Mouse (Mus musculus) embryonic fibroblast, embryonic 13.5 days (primary cell): ENCODE measurements around the gene Clec18a.

ENCODE experiments used
- CTCF ChIP-seq: IDR thresholded peaks from 2 replicates; pipeline ENCODE4 v1.5.1; 2011; ENCODE audit warnings: mild to moderate bottlenecking, control low read depth, low read length, moderate library complexity, borderline replicate concordance; ENCODE audit not compliant: insufficient read depth
- POLR2A ChIP-seq: IDR thresholded peaks from 2 replicates; pipeline ENCODE4 v1.6.1; 2011; ENCODE audit warnings: low read depth, mild to moderate bottlenecking, control low read depth, low read length, moderate library complexity

DNA sequence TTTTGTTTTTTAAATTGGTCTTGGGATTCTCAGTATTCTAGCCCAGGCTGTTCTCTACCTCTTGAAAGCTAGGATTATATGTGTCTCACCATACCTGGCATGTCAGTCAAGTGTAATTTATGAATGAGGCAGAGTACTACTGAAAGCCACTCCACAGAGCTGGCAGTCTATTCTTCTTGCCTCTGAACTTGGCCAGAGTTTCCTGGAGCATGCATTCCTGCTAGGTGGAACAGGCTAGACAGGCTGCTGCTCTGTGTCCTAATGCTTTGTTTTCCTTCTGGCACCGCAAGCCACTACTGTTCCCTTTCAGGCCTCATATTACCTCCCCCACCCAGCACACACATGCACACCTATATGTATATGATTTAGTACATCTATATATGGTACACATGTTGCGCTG lies 38.5 kb upstream of the Clec18a start:
- TF ChIP-seq POLR2A (no peak), CTCF (no peak)
